Comparison of ENCODE assay signal across 12 mouse cellular contexts in genomic region chr2:166098292-166098933, GRCm38 (mm10). TPM values are rescaled to one million over a fixed set of nuclear protein-coding genes. Genes with fewer than 3 reads are reported as not detected.
DNase-seq lines count a peak whose midpoint lies in the region; ATAC-seq and TF ChIP-seq lines count a peak whose summit lies in the region.
"Had no signal": no experiment of that assay in that cellular context is flagged by ENCODE, and none has a peak within 500 bp of the region (broad histone marks: within the 10 kb centered on the region; RNA-seq: fewer than 3 reads in every experiment).

No protein-coding gene starts in this region.

- no peak overlapping the region for H3K4me2 ChIP-seq in hindbrain, postnatal 0 days (ENCODE audit: low read depth, low read length)
- H3K4me2 ChIP-seq in midbrain, embryonic 14.5 days (ENCODE audit: low read length), result no peak overlapping the region
- no peak overlapping the region for H3K4me2 ChIP-seq in midbrain, embryonic 13.5 days (replicated peaks)
- H3K4me2 ChIP-seq in hindbrain, embryonic 14.5 days (replicated peaks), result no peak overlapping the region
- H3K4me2 ChIP-seq in neural tube, embryonic 15.5 days, result no peak overlapping the region
- H3K4me2 ChIP-seq: lung, embryonic 14.5 days had no signal

- no peak overlapping the region for H3K9ac ChIP-seq in hindbrain, postnatal 0 days (replicated peaks; ENCODE audit: low read length)
- H3K9ac ChIP-seq in midbrain, embryonic 14.5 days (replicated peaks; ENCODE audit: low read length), result no peak overlapping the region
- no peak overlapping the region; the same call in 1 of the 2 replicates for H3K9ac ChIP-seq in midbrain, embryonic 13.5 days (replicated peaks)
- no peak overlapping the region for H3K9ac ChIP-seq in hindbrain, embryonic 14.5 days
- H3K9ac ChIP-seq in neural tube, embryonic 15.5 days (replicated peaks), result no peak overlapping the region
- H3K9ac ChIP-seq: lung, embryonic 14.5 days had no signal

- H3K9me3 ChIP-seq in hindbrain, embryonic 10.5 days, result no peaks in the 10 kb centered on the region
- H3K9me3 ChIP-seq in hindbrain, postnatal 0 days (ENCODE audit: low read length), result no peaks in the 10 kb centered on the region
- H3K9me3 ChIP-seq in midbrain, embryonic 14.5 days (ENCODE audit: control insufficient read depth, low read length), result no peaks in the 10 kb centered on the region
- no peaks in the 10 kb centered on the region for H3K9me3 ChIP-seq in midbrain, embryonic 13.5 days
- no peaks in the 10 kb centered on the region for H3K9me3 ChIP-seq in hindbrain, embryonic 14.5 days (ENCODE audit: control insufficient read depth, low read length)
- H3K9me3 ChIP-seq in neural tube, embryonic 15.5 days (replicated peaks), result no peaks in the 10 kb centered on the region

- H3K4me3 ChIP-seq in hindbrain, embryonic 10.5 days, result no peak overlapping the region
- no peak overlapping the region for H3K4me3 ChIP-seq in hindbrain, postnatal 0 days (ENCODE audit: low read length)
- no peak overlapping the region for H3K4me3 ChIP-seq in midbrain, embryonic 14.5 days (replicated peaks; ENCODE audit: low read depth, low read length)
- no peak overlapping the region for H3K4me3 ChIP-seq in midbrain, embryonic 13.5 days (replicated peaks)
- H3K4me3 ChIP-seq in hindbrain, embryonic 14.5 days (replicated peaks; ENCODE audit: low read length), result no peak overlapping the region
- H3K4me3 ChIP-seq in neural tube, embryonic 15.5 days (replicated peaks), result no peak overlapping the region

- no peaks in the 10 kb centered on the region for H3K27me3 ChIP-seq in hindbrain, embryonic 10.5 days (ENCODE audit: insufficient read depth, poor library complexity, severe bottlenecking)
- no peaks in the 10 kb centered on the region for H3K27me3 ChIP-seq in hindbrain, postnatal 0 days (ENCODE audit: insufficient read depth, low read length)
- H3K27me3 ChIP-seq in midbrain, embryonic 14.5 days (ENCODE audit: control insufficient read depth, insufficient read depth, low read length), result no peaks in the 10 kb centered on the region
- no peaks in the 10 kb centered on the region for H3K27me3 ChIP-seq in midbrain, embryonic 13.5 days
- no peaks in the 10 kb centered on the region for H3K27me3 ChIP-seq in hindbrain, embryonic 14.5 days (ENCODE audit: control insufficient read depth, insufficient read depth, low read length)
- H3K27me3 ChIP-seq in neural tube, embryonic 15.5 days (replicated peaks), result no peaks in the 10 kb centered on the region

- H3K36me3 ChIP-seq in hindbrain, embryonic 10.5 days, result peaks cover 63% of the 10 kb centered on the region
- H3K36me3 ChIP-seq in hindbrain, postnatal 0 days (ENCODE audit: insufficient read depth, low read length), result no peaks in the 10 kb centered on the region
- peaks cover 9% of the 10 kb centered on the region; the same call in 1 of the 2 replicates for H3K36me3 ChIP-seq in midbrain, embryonic 14.5 days (ENCODE audit: control insufficient read depth, insufficient read depth, low read length)
- H3K36me3 ChIP-seq in midbrain, embryonic 13.5 days, result peaks cover 15% of the 10 kb centered on the region
- peaks cover 5% of the 10 kb centered on the region for H3K36me3 ChIP-seq in hindbrain, embryonic 14.5 days (replicated peaks; ENCODE audit: control insufficient read depth, insufficient read depth)
- H3K36me3 ChIP-seq in neural tube, embryonic 15.5 days, result peaks cover 6% of the 10 kb centered on the region

- 78% methylated on average over 15 of the region's 15 CpGs for WGBS in hindbrain, embryonic 10.5 days
- WGBS in hindbrain, postnatal 0 days, result 69% methylated on average over 15 of the region's 15 CpGs
- WGBS in midbrain, embryonic 14.5 days, result 76% methylated on average over 15 of the region's 15 CpGs
- 77% methylated on average over 15 of the region's 15 CpGs for WGBS in midbrain, embryonic 13.5 days
- WGBS in hindbrain, embryonic 14.5 days, result 68% methylated on average over 15 of the region's 15 CpGs
- WGBS in neural tube, embryonic 15.5 days, result 66% methylated on average over 15 of the region's 15 CpGs

- TF ChIP-seq CTCF in hindbrain, postnatal 0 days (IDR thresholded peaks at IDR 0.05; ENCODE audit: low read depth), result no peak

- no peak for ATAC-seq in hindbrain, postnatal 0 days
- ATAC-seq in midbrain, embryonic 14.5 days (ENCODE audit: low FRiP score, low TSS enrichment), result no peak
- no peak for ATAC-seq in midbrain, embryonic 13.5 days
- no peak for ATAC-seq in hindbrain, embryonic 14.5 days (ENCODE audit: low FRiP score)
- no peak for ATAC-seq in neural tube, embryonic 15.5 days (ENCODE audit: low FRiP score)

- peaks cover 45% of the 10 kb centered on the region for H3K4me1 ChIP-seq in hindbrain, embryonic 10.5 days (replicated peaks)
- H3K4me1 ChIP-seq in hindbrain, postnatal 0 days (ENCODE audit: insufficient read depth, low read length), result peaks cover 8% of the 10 kb centered on the region; the same call in 1 of the 2 replicates
- H3K4me1 ChIP-seq in midbrain, embryonic 14.5 days (ENCODE audit: control insufficient read depth, insufficient read depth, low read length), result peaks cover 8% of the 10 kb centered on the region; the same call in 1 of the 2 replicates
- peaks cover 19% of the 10 kb centered on the region for H3K4me1 ChIP-seq in midbrain, embryonic 13.5 days (replicated peaks)
- peaks cover 10% of the 10 kb centered on the region; the same call in 1 of the 2 replicates for H3K4me1 ChIP-seq in hindbrain, embryonic 14.5 days (replicated peaks; ENCODE audit: control insufficient read depth, insufficient read depth, low read length)
- peaks cover 36% of the 10 kb centered on the region for H3K4me1 ChIP-seq in neural tube, embryonic 15.5 days

- no peak for DNase-seq in hindbrain, embryonic 10.5 days (ENCODE audit: low spot score)
- no peak for DNase-seq in hindbrain, postnatal 0 days (ENCODE audit: low spot score)
- no peak for DNase-seq in midbrain, embryonic 14.5 days
- no peak for DNase-seq in hindbrain, embryonic 14.5 days (ENCODE audit: low spot score)
- DNase-seq in adrenal gland, adult 18-20 months (ENCODE audit: low spot score in 2 of 2), result no peak
- DNase-seq: adrenal gland, postnatal 14 days; kidney, postnatal 14 days; layer of hippocampus, postnatal 36 days; lung, embryonic 14.5 days; spleen, adult 18-20 months had no signal

- peak overlapping the region; percentile 42; the same call in 1 of the 2 replicates for H3K27ac ChIP-seq in hindbrain, embryonic 10.5 days
- H3K27ac ChIP-seq in hindbrain, postnatal 0 days, result no peak overlapping the region
- peak overlapping the region; percentile 39; the same call in 1 of the 2 replicates for H3K27ac ChIP-seq in midbrain, embryonic 14.5 days (replicated peaks; ENCODE audit: low read depth, low read length)
- no peak overlapping the region; the same call in 1 of the 2 replicates for H3K27ac ChIP-seq in midbrain, embryonic 13.5 days
- H3K27ac ChIP-seq in hindbrain, embryonic 14.5 days, result peak overlapping the region; percentile 62
- H3K27ac ChIP-seq in neural tube, embryonic 15.5 days (replicated peaks), result peak overlapping the region; percentile 38; the same call in 1 of the 2 replicates

RNA-seq across cellular contexts. Expression of gene Sulf2, which starts 57.0 kb away (rescaled TPM):
- 83.8 and 87.8 TPM in 2 replicates for polyA plus RNA-seq in hindbrain, embryonic 10.5 days (2016; fragmentation: Nextera tagmentation; extraction: Ambion mirVana)
- total RNA-seq in hindbrain, postnatal 0 days (2014; rRNA removed), result 111 and 114 TPM in 2 replicates
- 71.4 and 81.6 TPM in 2 replicates for polyA plus RNA-seq in hindbrain, postnatal 0 days (2015; fragmentation: Nextera tagmentation; extraction: Ambion mirVana)
- 90.9 and 93.8 TPM in 2 replicates for polyA plus RNA-seq in midbrain, embryonic 14.5 days (2014; fragmentation: Nextera tagmentation; extraction: Ambion mirVana)
- polyA plus RNA-seq in midbrain, embryonic 13.5 days (2015; fragmentation: Nextera tagmentation; extraction: Ambion mirVana), result 60.7 and 73.4 TPM in 2 replicates
- polyA plus RNA-seq in hindbrain, embryonic 14.5 days (2014; fragmentation: Nextera tagmentation; extraction: Ambion mirVana), result 125 TPM in 2 replicates
- polyA plus RNA-seq in neural tube, embryonic 15.5 days (2015; fragmentation: Nextera tagmentation; extraction: Ambion mirVana), result 118 and 123 TPM in 2 replicates
- 100 to 1,000 TPM in 1 of 2 experiments, 10 to 100 TPM in 1; 50.8 to 108 TPM for total RNA-seq in adrenal gland, adult 18-20 months (2021)

Comparison
In these comparisons a context has a peak if more than half of its experiments do, and no peak if none do; other contexts are left out.
1. H3K27ac ChIP-seq: peak in hindbrain, embryonic 10.5 days (single experiment), midbrain, embryonic 14.5 days (single experiment), hindbrain, embryonic 14.5 days (single experiment) and neural tube, embryonic 15.5 days (single experiment); none in hindbrain, postnatal 0 days (single experiment) and midbrain, embryonic 13.5 days (single experiment).